In genomic region chr11:100608796-100609195, GRCm38 (mm10) we compare ENCODE assay signal across 17 mouse cellular contexts. TPM values are rescaled to one million over a fixed set of nuclear protein-coding genes. Genes with fewer than 3 reads are reported as not detected.
DNase-seq lines count a peak whose midpoint lies in the region; ATAC-seq and TF ChIP-seq lines count a peak whose summit lies in the region.
"Had no signal": no experiment of that assay in that cellular context is flagged by ENCODE, and none has a peak within 500 bp of the region (broad histone marks: within the 10 kb centered on the region; RNA-seq: fewer than 3 reads in every experiment).

No protein-coding gene starts in this region.

- H3K9me3 ChIP-seq in heart, embryonic 16.5 days (replicated peaks; ENCODE audit: control insufficient read depth, low read length): no peaks in the 10 kb centered on the region
- no peaks in the 10 kb centered on the region for H3K9me3 ChIP-seq in heart, embryonic 11.5 days (replicated peaks; ENCODE audit: control insufficient read depth, low read length)
- H3K9me3 ChIP-seq in lung, embryonic 16.5 days (ENCODE audit: control insufficient read depth, low read length): no peaks in the 10 kb centered on the region
- H3K9me3 ChIP-seq: hindbrain, embryonic 12.5 days; kidney, embryonic 15.5 days had no signal

- H3K4me1 ChIP-seq in heart, embryonic 16.5 days (ENCODE audit: control insufficient read depth, insufficient read depth, low read length): peaks cover 37% of the 10 kb centered on the region
- peaks cover 23% of the 10 kb centered on the region for H3K4me1 ChIP-seq in heart, embryonic 11.5 days (ENCODE audit: control insufficient read depth, insufficient read depth, low read length)
- H3K4me1 ChIP-seq in lung, embryonic 16.5 days (replicated peaks; ENCODE audit: control insufficient read depth, insufficient read depth, low read length): peaks cover 14% of the 10 kb centered on the region
- peaks cover 58% of the 10 kb centered on the region for H3K4me1 ChIP-seq in bone marrow macrophage, adult 2 months (ENCODE audit: control insufficient read depth, insufficient read depth, low read length)
- H3K4me1 ChIP-seq in small intestine, adult 2 months (ENCODE audit: control insufficient read depth, insufficient read depth, insufficient read length, low read length): peaks cover 2% of the 10 kb centered on the region; the same call in 1 of the 2 replicates

- TF ChIP-seq POLR2A in bone marrow macrophage, adult 2 months (IDR thresholded peaks at IDR 0.05; ENCODE audit: borderline replicate concordance, low read depth, low read length): no peak
- TF ChIP-seq POLR2A in small intestine, adult 2 months (IDR thresholded peaks at IDR 0.05; ENCODE audit: low read depth, low read length): no peak

- H3K9ac ChIP-seq in heart, embryonic 16.5 days (ENCODE audit: low read length): no peak overlapping the region
- no peak overlapping the region for H3K9ac ChIP-seq in heart, embryonic 11.5 days (ENCODE audit: low read depth, low read length)
- H3K9ac ChIP-seq in lung, embryonic 16.5 days (ENCODE audit: low read length): no peak overlapping the region
- H3K9ac ChIP-seq: hindbrain, embryonic 12.5 days; kidney, embryonic 15.5 days had no signal

- H3K4me2 ChIP-seq in heart, embryonic 16.5 days (ENCODE audit: low read depth, low read length): no peak overlapping the region
- H3K4me2 ChIP-seq in heart, embryonic 11.5 days: no peak overlapping the region; the same call in 1 of the 2 replicates
- H3K4me2 ChIP-seq in lung, embryonic 16.5 days (ENCODE audit: low read depth, low read length): no peak overlapping the region
- H3K4me2 ChIP-seq: hindbrain, embryonic 12.5 days; kidney, embryonic 15.5 days had no signal

- 53% methylated on average over 4 of the region's 4 CpGs for WGBS in heart, embryonic 16.5 days
- 66% methylated on average over 4 of the region's 4 CpGs for WGBS in heart, embryonic 11.5 days (ENCODE audit: insufficient replicate concordance)
- WGBS in lung, embryonic 16.5 days: 58% methylated on average over 4 of the region's 4 CpGs
- WGBS in small intestine, adult 2 months: 47% methylated on average over 4 of the region's 4 CpGs

- H3K36me3 ChIP-seq in heart, embryonic 16.5 days (ENCODE audit: control insufficient read depth, insufficient read depth): 0 out of 2 replicates have a peak, but pooled peaks cover 3% of the 10 kb centered on the region
- H3K36me3 ChIP-seq in heart, embryonic 11.5 days (ENCODE audit: control insufficient read depth, insufficient read depth, low read length): 0 out of 2 replicates have a peak, but pooled peaks cover under 1% of the 10 kb centered on the region
- H3K36me3 ChIP-seq in lung, embryonic 16.5 days (ENCODE audit: control insufficient read depth, insufficient read depth, low read length): no peaks in the 10 kb centered on the region
- H3K36me3 ChIP-seq in small intestine, adult 2 months (ENCODE audit: control insufficient read depth, insufficient read depth, low read length): peaks cover 9% of the 10 kb centered on the region

- H3K27me3 ChIP-seq in heart, embryonic 16.5 days (ENCODE audit: control insufficient read depth, insufficient read depth, low read length): no peaks in the 10 kb centered on the region
- H3K27me3 ChIP-seq in heart, embryonic 11.5 days (ENCODE audit: control insufficient read depth, insufficient read depth, low read length): no peaks in the 10 kb centered on the region
- H3K27me3 ChIP-seq in lung, embryonic 16.5 days (ENCODE audit: control insufficient read depth, insufficient read depth, low read depth, low read length): no peaks in the 10 kb centered on the region
- no peaks in the 10 kb centered on the region for H3K27me3 ChIP-seq in small intestine, adult 2 months (ENCODE audit: control insufficient read depth, insufficient read depth, low read length)
- H3K27me3 ChIP-seq: hindbrain, embryonic 12.5 days; kidney, embryonic 15.5 days; Patski had no signal

- no peak overlapping the region for H3K4me3 ChIP-seq in heart, embryonic 16.5 days (ENCODE audit: low read length)
- no peak overlapping the region for H3K4me3 ChIP-seq in heart, embryonic 11.5 days (ENCODE audit: low read depth, low read length)
- no peak overlapping the region for H3K4me3 ChIP-seq in lung, embryonic 16.5 days (ENCODE audit: low read length)
- no peak overlapping the region for H3K4me3 ChIP-seq in bone marrow macrophage, adult 2 months (ENCODE audit: insufficient read depth, low read length)
- no peak overlapping the region for H3K4me3 ChIP-seq in small intestine, adult 2 months (ENCODE audit: low read depth, low read length)
- H3K4me3 ChIP-seq: hindbrain, embryonic 12.5 days; kidney, embryonic 15.5 days had no signal

- no peak for ATAC-seq in heart, embryonic 16.5 days (replicated peaks; ENCODE audit: extremely low read depth, insufficient read depth, low FRiP score)
- ATAC-seq in heart, embryonic 11.5 days (replicated peaks; ENCODE audit: insufficient number of reproducible peaks, low FRiP score, low TSS enrichment): no peak
- no peak for ATAC-seq in lung, embryonic 16.5 days (ENCODE audit: low read depth)
- ATAC-seq: forebrain, embryonic 16.5 days; midbrain, embryonic 16.5 days; Patski had no signal

- no peak for TF ChIP-seq CTCF in bone marrow macrophage, adult 2 months (IDR thresholded peaks at IDR 0.05; ENCODE audit: low read depth, low read length)
- TF ChIP-seq CTCF in small intestine, adult 2 months (IDR thresholded peaks at IDR 0.05; ENCODE audit: extremely low read depth, insufficient read length, insufficient replicate concordance, low read depth, low read length): no peak

- DNase-seq in lung, postnatal 4 days: no peak
- DNase-seq in ovary, postnatal 36 days (ENCODE audit: low spot score): no peak
- no peak for DNase-seq in thymus, postnatal 36 days
- DNase-seq: adrenal gland, postnatal 14 days; cerebellum, adult 11 months; heart, adult 11 months; thymus, postnatal 25 days had no signal

- H3K27ac ChIP-seq in heart, embryonic 16.5 days (ENCODE audit: low read length): peak overlapping the region; percentile 86
- H3K27ac ChIP-seq in heart, embryonic 11.5 days (ENCODE audit: low read depth, low read length): no peak overlapping the region
- peak overlapping the region; percentile 12; the same call in 1 of the 2 replicates for H3K27ac ChIP-seq in lung, embryonic 16.5 days (ENCODE audit: low read length)
- peak overlapping the region; percentile 80 for H3K27ac ChIP-seq in bone marrow macrophage, adult 2 months (ENCODE audit: insufficient read depth, low read depth, low read length)
- peak overlapping the region; percentile 49; the same call in 1 of the 2 replicates for H3K27ac ChIP-seq in small intestine, adult 2 months (ENCODE audit: insufficient read depth, low read depth, low read length)
- H3K27ac ChIP-seq: hindbrain, embryonic 12.5 days; kidney, embryonic 15.5 days had no signal

RNA-seq across cellular contexts. Expression of gene Nkiras2, which starts 10.2 kb away (rescaled TPM):
- 78.8 and 81.5 TPM in 2 replicates for polyA plus RNA-seq in heart, embryonic 16.5 days (2015; fragmentation: Nextera tagmentation; extraction: Ambion mirVana)
- 65.4 and 66.9 TPM in 2 replicates for polyA plus RNA-seq in heart, embryonic 11.5 days (2014; fragmentation: Nextera tagmentation; extraction: Ambion mirVana)
- 58.3 and 58.6 TPM in 2 replicates for polyA plus RNA-seq in lung, embryonic 16.5 days (2015; fragmentation: Nextera tagmentation; extraction: Ambion mirVana)
- 46.6 and 52.5 TPM in 2 replicates for polyA plus RNA-seq in bone marrow macrophage, adult 2 months (2012; ENCODE audit: insufficient read depth, insufficient read length, missing spikeins)
- polyA plus RNA-seq in small intestine, adult 2 months (2012; rRNA removed): 85.2 and 134 TPM in 2 replicates

RNA-seq across cellular contexts. Expression of gene Dnajc7, which starts 11.2 kb away (rescaled TPM):
- polyA plus RNA-seq in heart, embryonic 16.5 days (2015; fragmentation: Nextera tagmentation; extraction: Ambion mirVana): 219 and 228 TPM in 2 replicates
- polyA plus RNA-seq in heart, embryonic 11.5 days (2014; fragmentation: Nextera tagmentation; extraction: Ambion mirVana): 69.4 and 85.1 TPM in 2 replicates
- polyA plus RNA-seq in lung, embryonic 16.5 days (2015; fragmentation: Nextera tagmentation; extraction: Ambion mirVana): 212 and 230 TPM in 2 replicates
- 324 and 349 TPM in 2 replicates for polyA plus RNA-seq in bone marrow macrophage, adult 2 months (2012; ENCODE audit: insufficient read depth, insufficient read length, missing spikeins)
- 10.6 and 24.8 TPM in 2 replicates for polyA plus RNA-seq in small intestine, adult 2 months (2012; rRNA removed)

RNA-seq across cellular contexts. Expression of gene Cnp, which starts 34.1 kb away (rescaled TPM):
- 24.8 and 32.1 TPM in 2 replicates for polyA plus RNA-seq in heart, embryonic 16.5 days (2015; fragmentation: Nextera tagmentation; extraction: Ambion mirVana)
- polyA plus RNA-seq in heart, embryonic 11.5 days (2014; fragmentation: Nextera tagmentation; extraction: Ambion mirVana): 15.7 and 19.0 TPM in 2 replicates
- polyA plus RNA-seq in lung, embryonic 16.5 days (2015; fragmentation: Nextera tagmentation; extraction: Ambion mirVana): 35.2 and 35.5 TPM in 2 replicates
- polyA plus RNA-seq in bone marrow macrophage, adult 2 months (2012; ENCODE audit: insufficient read depth, insufficient read length, missing spikeins): 40.3 and 41.2 TPM in 2 replicates
- 12.1 and 19.4 TPM in 2 replicates for polyA plus RNA-seq in small intestine, adult 2 months (2012; rRNA removed)
